Mouse (Mus musculus): Measurements from ENCODE around the gene Arfrp1. TPM values are rescaled to one million over a fixed set of nuclear protein-coding genes. Genes with fewer than 3 reads are reported as not detected.

Arfrp1 gene
- polyA plus RNA-seq, 2 experiments = 50.0 to 89.9 TPM

GRCm38 (mm10) chr2:181384463-181384862 lies 19.3 kb upstream of the Arfrp1 start:
- no peak overlapping the region for H3K27ac ChIP-seq (replicated peaks; ENCODE audit: low read depth, low read length)
- WGBS = 88% methylated on average over 7 of the region's 7 CpGs

DNA sequence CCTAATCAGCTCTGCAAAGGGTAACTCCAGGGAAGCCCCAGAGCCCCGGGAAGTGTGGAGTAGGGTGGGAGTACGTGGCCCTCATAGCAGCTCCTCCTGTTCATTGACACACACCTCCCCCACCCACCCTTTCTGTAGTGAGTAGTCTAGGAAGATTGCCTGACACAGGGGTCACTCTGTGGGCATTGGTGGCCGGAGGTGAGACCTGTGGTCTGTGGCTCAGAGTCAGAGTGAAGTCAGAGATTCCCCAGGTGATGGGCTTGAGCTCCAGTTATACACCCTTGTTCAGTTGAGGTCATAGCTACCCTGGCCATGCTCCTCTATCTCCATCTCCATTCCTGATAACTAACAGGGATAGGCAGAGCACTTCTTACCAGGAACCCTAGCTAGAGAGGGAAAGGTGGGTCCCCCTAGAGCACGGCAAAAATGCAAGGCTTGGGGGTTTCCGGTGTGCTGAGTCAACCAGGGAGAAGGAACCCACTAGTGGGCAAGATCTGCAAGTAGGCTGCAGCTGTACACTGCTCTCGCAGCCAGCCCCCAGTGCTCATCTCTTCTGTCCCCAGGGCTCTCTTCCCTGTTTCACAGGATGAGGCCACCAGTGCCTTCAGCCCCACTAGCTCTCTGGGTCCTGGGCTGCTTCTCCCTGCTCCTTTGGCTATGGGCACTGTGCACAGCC lies 16.6 kb upstream of the Arfrp1 start:
- Histone ChIP-seq H3K36me3 (ENCODE audit: control insufficient read depth, insufficient read depth, low read length) (peaks cover 86% of the 10 kb centered on the region), H3K9me3 (ENCODE audit: control insufficient read depth, low read length) (no peaks in the 10 kb centered on the region), H3K9ac (ENCODE audit: low read depth, low read length, severe bottlenecking) (no peak overlapping the region), H3K4me2 (replicated peaks; ENCODE audit: low read depth, low read length, severe bottlenecking) (no peak overlapping the region), H3K27me3 (ENCODE audit: control insufficient read depth, insufficient read depth, low read length) (no peaks in the 10 kb centered on the region), H3K4me1 (ENCODE audit: control insufficient read depth, insufficient read depth, low read length) (no peaks in the 10 kb centered on the region), H3K27ac (replicated peaks; ENCODE audit: low read depth, low read length) (no peak overlapping the region), H3K4me3 (replicated peaks; ENCODE audit: low read length) (no peak overlapping the region)
- ATAC-seq (ENCODE audit: low FRiP score, low read depth) = no peak
- TF ChIP-seq POLR2A (IDR thresholded peaks at IDR 0.05; ENCODE audit: borderline replicate concordance, extremely low read depth, insufficient read depth, insufficient read length) = no peak
- WGBS = 79% methylated on average over 6 of the region's 6 CpGs
- DNase-seq (ENCODE audit: low spot score) = no peak

More at GRCm38 (mm10) chr2:181384463-181384862, 19.3 kb upstream of the Arfrp1 start:
- Histone ChIP-seq H3K9me3 (ENCODE audit: control insufficient read depth, low read length) (no peaks in the 10 kb centered on the region), H3K27me3 (ENCODE audit: control insufficient read depth, insufficient read depth, low read length) (no peaks in the 10 kb centered on the region), H3K9ac (ENCODE audit: low read depth, low read length, severe bottlenecking) (no peak overlapping the region), H3K4me3 (replicated peaks; ENCODE audit: low read length) (no peak overlapping the region), H3K4me2 (replicated peaks; ENCODE audit: low read depth, low read length, severe bottlenecking) (no peak overlapping the region), H3K4me1 (ENCODE audit: control insufficient read depth, insufficient read depth, low read length) (no peaks in the 10 kb centered on the region), H3K36me3 (ENCODE audit: control insufficient read depth, insufficient read depth, low read length) (peaks cover 80% of the 10 kb centered on the region)
- no peak for TF ChIP-seq POLR2A (IDR thresholded peaks at IDR 0.05; ENCODE audit: borderline replicate concordance, extremely low read depth, insufficient read depth, insufficient read length)
- no peak for ATAC-seq (ENCODE audit: low FRiP score, low read depth)
- DNase-seq (ENCODE audit: low spot score) = no peak

DNA sequence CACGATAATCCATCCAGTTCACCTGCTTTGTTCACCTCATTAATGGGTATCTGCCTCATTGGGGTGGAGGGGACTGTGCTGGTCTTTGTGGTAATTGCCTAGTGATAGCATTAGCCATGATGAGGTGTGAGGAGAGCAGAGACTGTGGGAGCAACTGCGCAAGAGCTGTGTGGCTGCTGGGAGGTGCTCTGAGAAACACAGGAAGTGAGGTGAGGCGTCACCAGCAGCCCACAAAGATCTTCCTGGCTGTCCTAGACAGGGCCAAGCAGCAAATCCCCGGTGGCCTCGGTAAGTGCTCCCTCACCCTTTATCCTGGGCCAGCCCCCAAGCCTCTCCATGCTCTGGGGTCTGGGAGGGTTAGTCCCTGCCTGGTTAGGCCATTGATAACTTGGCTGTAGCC lies 15.9 kb upstream of the Arfrp1 start:
- no peak for TF ChIP-seq POLR2A (IDR thresholded peaks at IDR 0.05; ENCODE audit: borderline replicate concordance, extremely low read depth, insufficient read depth, insufficient read length)
- H3K27me3 ChIP-seq (ENCODE audit: control insufficient read depth, insufficient read depth, low read length) = no peaks in the 10 kb centered on the region
- H3K4me1 ChIP-seq (ENCODE audit: control insufficient read depth, insufficient read depth, low read length) = no peaks in the 10 kb centered on the region
- no peak overlapping the region for H3K9ac ChIP-seq (ENCODE audit: low read depth, low read length, severe bottlenecking)
- no peak overlapping the region for H3K4me2 ChIP-seq (replicated peaks; ENCODE audit: low read depth, low read length, severe bottlenecking)
- no peak overlapping the region for H3K4me3 ChIP-seq (replicated peaks; ENCODE audit: low read length)
- no peak overlapping the region for H3K27ac ChIP-seq (replicated peaks; ENCODE audit: low read depth, low read length)
- ATAC-seq (ENCODE audit: low FRiP score, low read depth) (no peak), DNase-seq (ENCODE audit: low spot score) (no peak)
- H3K36me3 ChIP-seq (ENCODE audit: control insufficient read depth, insufficient read depth, low read length) = peaks cover 79% of the 10 kb centered on the region
- no peaks in the 10 kb centered on the region for H3K9me3 ChIP-seq (ENCODE audit: control insufficient read depth, low read length)
- WGBS = 93% methylated on average over 5 of the region's 5 CpGs

DNA sequence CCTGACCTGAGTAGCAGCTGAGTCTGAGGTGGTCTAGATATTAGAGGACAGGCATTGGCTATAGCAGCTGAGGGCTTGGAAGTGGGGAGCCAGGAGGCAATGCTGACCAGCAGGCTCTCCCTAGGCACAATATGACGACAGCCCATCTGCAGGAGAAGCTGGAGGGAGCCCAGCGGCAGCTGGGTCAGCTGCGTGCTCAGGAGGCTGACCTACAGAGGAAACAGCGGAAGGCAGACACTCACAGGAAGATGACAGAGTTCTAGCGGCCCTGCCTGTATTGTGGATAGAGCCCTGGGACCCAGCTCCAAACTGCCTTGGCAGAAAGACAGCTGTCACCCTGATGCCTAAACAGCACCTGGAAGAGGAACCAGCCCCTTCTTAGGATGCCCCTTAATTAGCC lies 15.0 kb upstream of the Arfrp1 start:
- Histone ChIP-seq H3K9ac (ENCODE audit: low read depth, low read length, severe bottlenecking) (no peak overlapping the region), H3K27me3 (ENCODE audit: control insufficient read depth, insufficient read depth, low read length) (no peaks in the 10 kb centered on the region), H3K36me3 (ENCODE audit: control insufficient read depth, insufficient read depth, low read length) (peaks cover 71% of the 10 kb centered on the region), H3K4me3 (replicated peaks; ENCODE audit: low read length) (no peak overlapping the region), H3K9me3 (ENCODE audit: control insufficient read depth, low read length) (no peaks in the 10 kb centered on the region), H3K4me1 (ENCODE audit: control insufficient read depth, insufficient read depth, low read length) (no peaks in the 10 kb centered on the region), H3K27ac (replicated peaks; ENCODE audit: low read depth, low read length) (no peak overlapping the region), H3K4me2 (replicated peaks; ENCODE audit: low read depth, low read length, severe bottlenecking) (no peak overlapping the region)
- no peak for ATAC-seq (ENCODE audit: low FRiP score, low read depth)
- TF ChIP-seq POLR2A (IDR thresholded peaks at IDR 0.05; ENCODE audit: borderline replicate concordance, extremely low read depth, insufficient read depth, insufficient read length) = no peak
- no peak for DNase-seq (ENCODE audit: low spot score)
- 82% methylated on average over 5 of the region's 5 CpGs for WGBS

DNA sequence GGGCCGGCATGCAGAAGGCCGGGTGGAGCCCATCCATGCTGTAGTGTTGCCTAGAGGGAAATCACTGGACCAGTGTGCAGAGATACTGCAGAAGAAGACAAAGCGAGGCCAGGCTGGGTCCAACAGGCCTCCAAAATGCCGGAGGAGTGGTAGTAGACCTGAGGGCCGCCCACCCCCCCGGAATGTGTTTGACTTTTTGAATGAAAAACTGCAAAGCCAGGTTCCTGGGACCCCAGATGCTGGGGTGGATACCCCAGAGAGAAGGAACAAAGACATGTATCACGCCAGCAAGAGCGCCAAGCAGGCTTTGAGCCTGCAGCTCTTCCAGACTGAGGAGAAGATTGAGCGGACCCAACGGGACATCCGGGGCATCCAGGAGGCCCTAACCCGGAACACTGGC lies 14.6 kb upstream of the Arfrp1 start, which contains the start of gene Lime1:
Lime1 (plus strand) TSS at position 301 of the 400 bp plus-strand sequence.
- no peaks in the 10 kb centered on the region for H3K27me3 ChIP-seq (ENCODE audit: control insufficient read depth, insufficient read depth, low read length)
- peaks cover 67% of the 10 kb centered on the region for H3K36me3 ChIP-seq (ENCODE audit: control insufficient read depth, insufficient read depth, low read length)
- H3K9me3 ChIP-seq (ENCODE audit: control insufficient read depth, low read length) = no peaks in the 10 kb centered on the region
- ATAC-seq (ENCODE audit: low FRiP score, low read depth) (no peak), DNase-seq (ENCODE audit: low spot score) (no peak)
- H3K4me2 ChIP-seq (replicated peaks; ENCODE audit: low read depth, low read length, severe bottlenecking) = no peak within 1 kb of the TSS
- H3K27ac ChIP-seq (replicated peaks; ENCODE audit: low read depth, low read length) = no peak within 1 kb of the TSS
- no peak for TF ChIP-seq POLR2A (IDR thresholded peaks at IDR 0.05; ENCODE audit: borderline replicate concordance, extremely low read depth, insufficient read depth, insufficient read length)
- H3K9ac ChIP-seq (ENCODE audit: low read depth, low read length, severe bottlenecking) = no peak within 1 kb of the TSS
- H3K4me1 ChIP-seq (ENCODE audit: control insufficient read depth, insufficient read depth, low read length) = no peaks in the 10 kb centered on the region
- no peak within 1 kb of the TSS for H3K4me3 ChIP-seq (replicated peaks; ENCODE audit: low read length)
- 92% methylated on average over 12 of the region's 12 CpGs for WGBS
